Mouse (Mus musculus): ENCODE results near the gene Esyt1. TPM values are rescaled to one million over a fixed set of nuclear protein-coding genes. Genes with fewer than 3 reads are reported as not detected.

The Esyt1 gene
- 28.4 and 33.0 TPM in 2 replicates for polyA plus RNA-seq (2015; fragmentation: Nextera tagmentation; extraction: Ambion mirVana)

GRCm38 (mm10) chr10:128525671-128526308 lies at the start of gene Esyt1:
Gene Esyt1 (minus strand): TSS chr10:128525871.

DNA sequence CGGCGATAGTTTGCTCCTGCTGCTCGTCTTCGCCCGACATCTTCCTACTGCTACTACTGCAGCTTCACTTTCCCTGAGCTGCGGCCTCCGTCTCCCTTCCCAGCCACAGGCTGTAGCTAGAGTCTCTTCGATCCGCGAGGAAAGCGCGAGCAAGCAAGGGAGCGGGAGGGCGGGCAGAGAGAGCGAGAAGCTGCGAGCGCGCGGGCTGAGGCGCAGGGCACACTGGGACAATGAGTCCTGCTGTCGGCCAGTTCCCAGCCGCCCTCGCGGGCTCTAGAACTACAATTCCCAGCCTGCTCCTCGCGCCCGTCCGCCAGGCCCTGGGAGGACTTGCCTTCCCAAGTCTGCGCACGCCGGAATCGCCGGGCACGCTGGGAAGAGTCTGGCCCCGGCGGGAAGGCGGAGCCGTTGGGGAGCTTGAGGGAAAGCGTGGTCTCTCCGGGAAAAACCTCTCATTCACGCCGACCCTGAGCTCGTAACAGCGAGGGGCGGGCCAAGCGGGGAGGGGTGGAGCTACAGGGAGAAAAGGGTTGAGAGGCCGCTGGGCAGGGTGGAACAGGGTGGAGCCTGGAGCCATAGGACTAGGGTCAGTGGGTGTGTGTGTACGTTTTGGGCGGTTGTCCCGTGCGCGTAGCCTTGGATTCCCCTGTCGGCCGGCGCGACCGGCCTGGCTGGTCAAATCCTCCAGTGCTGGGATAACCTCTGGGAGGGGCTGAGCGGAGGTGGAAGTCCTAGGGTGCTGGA lies 40.3 kb upstream of the Esyt1 start, which contains the start of gene Pa2g4:
TSS of gene Pa2g4 (minus strand) at position 200 of the 744 bp plus-strand sequence.

DNA sequence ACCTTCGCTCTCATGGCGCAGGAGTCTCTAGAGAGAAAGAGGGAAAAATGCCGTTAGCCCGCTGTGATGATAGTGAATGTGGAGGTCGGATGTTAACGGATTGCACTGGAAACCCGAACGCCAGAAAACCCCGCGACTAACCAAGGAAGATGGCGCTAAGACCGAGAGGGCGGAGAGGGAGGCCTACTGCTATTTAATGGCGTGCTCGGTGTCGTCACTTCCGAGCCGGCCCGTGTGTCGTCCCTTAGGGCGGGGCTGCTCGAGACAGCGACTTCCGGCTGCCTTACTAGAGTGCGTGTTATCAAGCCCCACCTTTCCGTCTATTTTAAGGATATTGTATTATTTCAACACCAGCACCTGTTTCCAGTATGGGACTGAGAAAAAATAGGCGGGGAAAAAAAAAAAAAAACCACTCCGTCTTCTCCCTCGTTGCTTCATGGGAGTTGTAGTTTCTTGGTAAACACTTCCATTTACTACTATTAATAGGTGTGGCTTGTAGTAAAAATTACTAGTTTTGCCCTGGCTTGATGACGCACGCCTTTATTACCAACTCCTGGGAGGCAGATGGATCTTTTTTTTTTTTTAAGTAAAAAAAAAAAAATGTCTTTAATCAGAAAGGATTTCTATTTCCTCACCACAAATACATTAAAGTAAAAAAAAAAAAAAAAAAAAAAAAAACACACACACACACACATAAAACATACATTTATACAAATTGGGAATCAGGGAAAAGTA lies 23.4 kb upstream of the Esyt1 start, which contains the start of gene Rpl41:
TSS of gene Rpl41 (minus strand) at position 359 of the 735 bp plus-strand sequence.

GRCm38 (mm10) chr10:128547361-128548032 lies 21.8 kb upstream of the Esyt1 start, which contains the start of gene Zc3h10:
Gene Zc3h10 (minus strand): TSS chr10:128547774.

GRCm38 (mm10) chr10:128498590-128498989 lies 27.1 kb downstream of the Esyt1 start, which contains the start of gene Myl6b:
Gene Myl6b (minus strand): TSS chr10:128498685.

GRCm38 (mm10) chr10:128493695-128494666 lies 31.7 kb downstream of the Esyt1 start, which contains the start of gene Myl6:
Gene Myl6 (minus strand): TSS chr10:128494145.

Small RNAs within 50 kb of the gene (microRNA-seq; reads per million reads assigned to microRNA genes)
- gene Gm47275 = 0 reads per million in 2 experiments
- gene Mir6916 = 0.51 to 0.64 reads per million in 2 experiments

Other genes with a start within 250 kb of the Esyt1 start
- not detected in 2 replicates for gene Il23a, start 227.1 kb downstream of the Esyt1 start, polyA plus RNA-seq (2015; fragmentation: Nextera tagmentation; extraction: Ambion mirVana)
- gene Pan2, start 222.5 kb downstream of the Esyt1 start, polyA plus RNA-seq (2015; fragmentation: Nextera tagmentation; extraction: Ambion mirVana) = 10.7 and 11.6 TPM in 2 replicates
- 172 and 198 TPM in 2 replicates for gene Cnpy2, start 203.4 kb downstream of the Esyt1 start, polyA plus RNA-seq (2015; fragmentation: Nextera tagmentation; extraction: Ambion mirVana)
- 392 and 409 TPM in 2 replicates for gene Cs, start 188.1 kb downstream of the Esyt1 start, polyA plus RNA-seq (2015; fragmentation: Nextera tagmentation; extraction: Ambion mirVana)
- gene Coq10a, start 156.9 kb downstream of the Esyt1 start, polyA plus RNA-seq (2015; fragmentation: Nextera tagmentation; extraction: Ambion mirVana) = 71.8 and 90.5 TPM in 2 replicates
- gene Ankrd52, start 148.8 kb downstream of the Esyt1 start, polyA plus RNA-seq (2015; fragmentation: Nextera tagmentation; extraction: Ambion mirVana) = 6.1 and 6.9 TPM in 2 replicates
- not detected in 2 replicates for gene Slc39a5, start 124.6 kb downstream of the Esyt1 start, polyA plus RNA-seq (2015; fragmentation: Nextera tagmentation; extraction: Ambion mirVana)
- 44.3 and 46.0 TPM in 2 replicates for gene Nabp2, start 114.4 kb downstream of the Esyt1 start, polyA plus RNA-seq (2015; fragmentation: Nextera tagmentation; extraction: Ambion mirVana)
- gene Rnf41, start 114.2 kb downstream of the Esyt1 start, polyA plus RNA-seq (2015; fragmentation: Nextera tagmentation; extraction: Ambion mirVana) = 16.0 and 17.7 TPM in 2 replicates
- 31.0 and 34.6 TPM in 2 replicates for gene Smarcc2, start 66.6 kb downstream of the Esyt1 start, polyA plus RNA-seq (2015; fragmentation: Nextera tagmentation; extraction: Ambion mirVana)
- 641 and 849 TPM in 2 replicates for gene Myl6, start 31.7 kb downstream of the Esyt1 start, polyA plus RNA-seq (2015; fragmentation: Nextera tagmentation; extraction: Ambion mirVana)
- gene Myl6b, start 27.2 kb downstream of the Esyt1 start, polyA plus RNA-seq (2015; fragmentation: Nextera tagmentation; extraction: Ambion mirVana) = 7.6 and 8.2 TPM in 2 replicates
- 4.7 and 6.6 TPM in 2 replicates for gene Zc3h10, start 21.9 kb upstream of the Esyt1 start, polyA plus RNA-seq (2015; fragmentation: Nextera tagmentation; extraction: Ambion mirVana)
- gene Rpl41, start 23.4 kb upstream of the Esyt1 start, polyA plus RNA-seq (2015; fragmentation: Nextera tagmentation; extraction: Ambion mirVana) = 2,311 and 2,586 TPM in 2 replicates
- 73.4 and 83.9 TPM in 2 replicates for gene Pa2g4, start 40.1 kb upstream of the Esyt1 start, polyA plus RNA-seq (2015; fragmentation: Nextera tagmentation; extraction: Ambion mirVana)
- 8.4 and 9.2 TPM in 2 replicates for gene Erbb3, start 63.8 kb upstream of the Esyt1 start, polyA plus RNA-seq (2015; fragmentation: Nextera tagmentation; extraction: Ambion mirVana)
- 419 and 480 TPM in 2 replicates for gene Rps26, start 100.9 kb upstream of the Esyt1 start, polyA plus RNA-seq (2015; fragmentation: Nextera tagmentation; extraction: Ambion mirVana)
- gene Ikzf4, start 120.1 kb upstream of the Esyt1 start, polyA plus RNA-seq (2015; fragmentation: Nextera tagmentation; extraction: Ambion mirVana) = 0.54 and 0.66 TPM in 2 replicates
- 12.8 and 16.8 TPM in 2 replicates for gene Suox, start 148.2 kb upstream of the Esyt1 start, polyA plus RNA-seq (2015; fragmentation: Nextera tagmentation; extraction: Ambion mirVana)
- gene Rab5b, start 170.4 kb upstream of the Esyt1 start, polyA plus RNA-seq (2015; fragmentation: Nextera tagmentation; extraction: Ambion mirVana) = 58.5 and 60.0 TPM in 2 replicates
- 1.7 and 1.9 TPM in 2 replicates for gene Pmel, start 178.3 kb upstream of the Esyt1 start, polyA plus RNA-seq (2015; fragmentation: Nextera tagmentation; extraction: Ambion mirVana)
- gene Cdk2, start 179.2 kb upstream of the Esyt1 start, polyA plus RNA-seq (2015; fragmentation: Nextera tagmentation; extraction: Ambion mirVana) = 38.7 and 40.5 TPM in 2 replicates
- gene Dgka, start 219.0 kb upstream of the Esyt1 start, polyA plus RNA-seq (2015; fragmentation: Nextera tagmentation; extraction: Ambion mirVana) = 3.7 and 5.1 TPM in 2 replicates
- 13.7 and 17.7 TPM in 2 replicates for gene Pym1, start 222.0 kb upstream of the Esyt1 start, polyA plus RNA-seq (2015; fragmentation: Nextera tagmentation; extraction: Ambion mirVana)